Mouse (Mus musculus) liver, adult 10 weeks (tissue): ENCODE results near the gene Foxf1. TPM values are rescaled to one million over a fixed set of nuclear protein-coding genes. Genes with fewer than 3 reads are reported as not detected.

Experiments
- polyA plus RNA-seq: library from polyadenylated mRNA; stranded (reverse); fragments of 350-450 nt; fragmentation: Illumina TruSeq; extraction: RNeasy Lipid Tissue Mini Kit (QIAGEN cat#74804); gene quantifications from one replicate; pipeline ENCODE4 v1.2.3, GENCODE M21; 2014; ENCODE audit warnings: low read depth, low replicate concordance

The Foxf1 gene
- polyA plus RNA-seq, result 1.5 TPM

DNA sequence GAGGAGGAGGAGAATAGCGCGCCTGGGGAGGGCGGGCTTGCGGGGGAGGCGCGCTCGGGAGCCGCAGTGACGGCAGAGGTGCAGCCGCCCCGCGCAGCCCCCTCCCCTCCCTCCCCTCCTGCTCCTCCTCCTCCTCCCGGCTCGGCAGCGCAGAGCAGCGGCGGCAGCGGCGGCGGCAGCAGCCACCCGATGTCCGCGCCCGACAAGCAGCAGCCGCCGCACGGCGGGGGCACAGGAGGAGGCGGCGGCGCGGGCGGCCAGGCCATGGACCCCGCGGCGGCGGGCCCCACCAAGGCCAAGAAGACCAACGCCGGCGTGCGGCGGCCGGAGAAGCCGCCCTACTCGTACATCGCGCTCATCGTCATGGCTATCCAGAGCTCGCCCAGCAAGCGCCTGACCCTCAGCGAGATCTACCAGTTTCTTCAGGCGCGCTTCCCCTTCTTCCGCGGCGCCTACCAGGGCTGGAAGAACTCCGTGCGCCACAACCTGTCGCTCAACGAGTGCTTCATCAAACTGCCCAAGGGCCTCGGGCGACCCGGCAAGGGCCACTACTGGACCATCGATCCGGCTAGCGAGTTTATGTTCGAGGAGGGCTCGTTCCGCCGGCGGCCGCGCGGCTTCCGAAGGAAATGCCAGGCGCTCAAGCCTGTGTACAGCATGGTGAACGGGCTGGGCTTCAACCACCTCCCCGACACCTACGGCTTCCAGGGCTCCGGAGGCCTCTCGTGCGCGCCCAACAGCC lies at the start of gene Foxf1:
Gene Foxf1 (plus strand): TSS at position 177 of the 742 bp plus-strand sequence.

DNA sequence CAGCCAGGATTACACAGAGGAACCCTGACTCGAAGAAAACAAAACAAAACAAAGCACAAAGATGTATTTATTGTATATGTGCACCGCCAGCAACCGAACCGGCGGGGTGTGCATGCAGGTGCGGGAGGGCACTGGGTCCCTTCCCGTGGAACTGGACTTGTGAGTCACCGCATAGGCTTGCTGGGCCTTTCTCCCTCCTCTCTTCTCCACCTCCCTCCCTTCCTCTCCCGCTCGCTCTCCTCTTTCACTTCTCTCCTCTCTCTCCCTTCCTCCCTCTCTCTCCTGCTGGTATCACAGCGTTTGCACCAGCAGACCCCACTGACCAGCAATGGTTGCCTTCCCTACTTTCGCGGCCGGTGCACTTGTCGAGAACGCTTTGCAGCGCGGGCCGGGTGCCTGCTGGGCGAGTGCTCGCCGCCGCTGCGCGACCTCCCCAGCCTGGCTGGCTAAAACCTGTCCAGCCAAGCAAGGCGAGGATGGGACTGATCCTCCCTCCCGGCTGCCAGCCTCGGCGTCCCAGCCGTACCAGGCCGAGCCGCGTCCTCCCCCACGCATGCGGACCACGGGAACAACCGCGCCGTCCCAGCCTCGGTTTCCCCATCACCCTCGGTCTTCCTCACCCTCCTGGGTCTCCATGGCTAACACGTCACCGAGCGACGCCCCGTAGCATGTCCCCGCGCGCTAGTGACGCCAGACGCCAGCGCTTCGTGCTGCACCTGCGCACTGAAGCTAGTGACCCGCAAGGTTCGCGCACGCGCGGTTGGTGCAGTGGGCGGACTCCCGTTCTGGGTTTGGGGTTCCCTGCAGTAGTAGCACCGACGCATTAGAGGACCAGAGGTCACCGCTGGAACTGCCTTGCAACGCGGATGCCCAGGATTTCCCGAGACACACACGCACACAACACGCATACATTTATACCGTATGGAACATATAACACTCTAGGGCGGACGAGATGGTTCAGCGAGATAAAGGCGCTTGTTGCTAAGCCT lies 23.8 kb downstream of the Foxf1 start, which contains the start of gene Mthfsd:
Gene Mthfsd (minus strand): TSS at position 725 of the 989 bp plus-strand sequence.

DNA sequence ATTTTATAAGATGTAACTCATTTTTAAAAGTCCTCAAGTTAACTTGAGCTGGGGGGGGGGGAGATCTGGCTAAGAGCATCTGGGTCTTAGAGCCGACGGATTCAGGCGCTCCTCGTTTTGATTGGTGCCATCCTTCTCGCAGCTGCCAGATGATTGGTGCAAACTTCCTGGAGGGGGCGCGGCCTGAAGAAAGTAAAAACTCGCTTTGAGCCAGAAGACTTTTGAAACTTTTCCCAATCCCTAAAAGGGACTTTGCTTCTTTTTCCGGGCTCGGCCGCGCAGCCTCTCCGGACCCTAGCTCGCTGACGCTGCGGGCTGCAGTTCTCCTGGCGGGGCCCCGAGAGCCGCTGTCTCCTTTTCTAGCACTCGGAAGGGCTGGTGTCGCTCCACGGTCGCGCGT lies 31.8 kb downstream of the Foxf1 start, which contains the start of gene Foxc2:
Gene Foxc2 (plus strand): TSS at position 224 of the 400 bp plus-strand sequence.

DNA sequence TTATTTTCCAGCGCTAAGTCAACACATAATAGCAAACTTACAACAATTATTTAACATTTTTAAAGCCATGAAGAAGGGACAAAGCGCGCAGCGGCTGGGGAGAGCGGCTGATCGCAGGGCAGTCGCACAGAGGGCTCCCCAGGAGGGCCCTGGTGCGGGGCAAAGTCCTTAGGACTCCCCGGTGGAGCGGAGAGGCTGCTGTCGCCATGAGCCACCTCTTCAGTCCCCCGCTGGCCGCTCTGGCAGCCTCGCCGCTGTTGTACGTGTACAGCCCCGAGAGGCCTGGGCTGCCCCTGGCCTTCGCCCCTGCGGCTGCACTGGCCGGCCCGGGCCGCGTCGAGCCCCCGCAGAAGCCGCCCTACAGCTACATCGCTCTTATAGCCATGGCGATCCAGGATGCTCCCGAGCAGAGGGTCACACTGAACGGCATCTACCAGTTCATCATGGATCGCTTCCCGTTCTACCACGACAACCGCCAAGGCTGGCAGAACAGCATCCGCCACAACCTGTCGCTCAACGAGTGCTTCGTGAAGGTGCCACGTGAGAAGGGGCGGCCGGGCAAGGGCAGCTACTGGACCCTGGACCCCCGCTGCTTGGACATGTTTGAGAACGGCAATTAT lies 43.7 kb downstream of the Foxf1 start, which contains the start of gene Foxl1:
Gene Foxl1 (plus strand): TSS at position 185 of the 620 bp plus-strand sequence.

Other genes starting within 250 kb of the Foxf1 start
- 4.1 TPM for gene Mthfsd, start 24.0 kb downstream of the Foxf1 start, polyA plus RNA-seq
- not detected for gene Foxc2, start 31.8 kb downstream of the Foxf1 start, polyA plus RNA-seq
- not detected for gene Foxl1, start 43.6 kb downstream of the Foxf1 start, polyA plus RNA-seq